Mouse (Mus musculus) small intestine, adult 2 months (tissue): Measurements from ENCODE around the gene Pfkfb3. TPM values are rescaled to one million over a fixed set of nuclear protein-coding genes. Genes with fewer than 3 reads are reported as not detected.
A peak's percentile ranks its signal among the peaks of the same experiment; 100 is the strongest.

Experiments
- H3K27ac ChIP-seq: fragments of 200-500 bp; 2 replicates; pipeline ENCODE4 v1.5.1; 2012; ENCODE audit warnings: low read depth, low read length, control low read depth, inconsistent platforms; ENCODE audit not compliant: insufficient read depth
- H3K27me3 ChIP-seq: fragments of 200-500 bp; 2 replicates; pipeline ENCODE4 v1.6.1; 2012; ENCODE audit warnings: mild to moderate bottlenecking, moderate library complexity, low read length, inconsistent platforms; ENCODE audit not compliant: control insufficient read depth, insufficient read depth
- H3K36me3 ChIP-seq: fragments of 200-500 bp; 2 replicates; pipeline ENCODE4 v1.6.1; 2012; ENCODE audit warnings: mild to moderate bottlenecking, low read length, control low read depth, inconsistent platforms; ENCODE audit not compliant: control insufficient read depth, insufficient read depth
- H3K4me1 ChIP-seq: fragments of 200-500 bp; 2 replicates; pipeline ENCODE4 v1.6.1; 2012; ENCODE audit warnings: low read length, inconsistent platforms, mixed read lengths; ENCODE audit not compliant: control insufficient read depth, insufficient read depth, insufficient read length
- H3K4me3 ChIP-seq: fragments of 200-500 bp; 2 replicates; pipeline ENCODE4 v1.5.1; 2012; ENCODE audit warnings: low read depth, mild to moderate bottlenecking, control low read depth, inconsistent platforms, low read length, moderate library complexity
- CTCF ChIP-seq: fragments of 200-500 bp; IDR thresholded peaks from 2 replicates; pipeline ENCODE4 v1.5.1; 2012; ENCODE audit warnings: low read depth, mild to moderate bottlenecking, control low read depth, inconsistent platforms, low read length, moderate library complexity, mixed read lengths; ENCODE audit not compliant: insufficient replicate concordance, insufficient read length; ENCODE audit errors: extremely low read depth
- POLR2A ChIP-seq: fragments of 200-500 bp; IDR thresholded peaks from 2 replicates; pipeline ENCODE4 v1.6.1; 2012; ENCODE audit warnings: low read depth, mild to moderate bottlenecking, control low read depth, inconsistent platforms, low read length, moderate library complexity
- WGBS: fragments of 180-500 bp; shearing (Covaris S2); methylation state at CpG from one replicate; pipeline ENCODE4 v1.1.7; 2018; 5-methylcytosine and 5-hydroxymethylcytosine counted together
- polyA plus RNA-seq: library from polyadenylated mRNA; depleted of rRNA; stranded (reverse); fragments of >200 nt; gene quantifications from 2 replicates; pipeline ENCODE4 v1.2.3, GENCODE M21; 2012

Pfkfb3 gene
- polyA plus RNA-seq, 1 experiment: 15.5 TPM

GRCm38 (mm10) chr2:11564768-11565167 lies 10.9 kb upstream of the Pfkfb3 start:
- Histone ChIP-seq H3K4me3 (no peak overlapping the region), H3K27ac (no peak overlapping the region), H3K36me3 (no peaks in the 10 kb centered on the region), H3K4me1 (peaks cover 3% of the 10 kb centered on the region; the same call in 1 of the 2 replicates), H3K27me3 (no peaks in the 10 kb centered on the region)
- no peak for TF ChIP-seq POLR2A
- no peak for TF ChIP-seq CTCF
- WGBS: 82% methylated on average over 6 of the region's 6 CpGs

GRCm38 (mm10) chr2:11563256-11563655 lies 9.4 kb upstream of the Pfkfb3 start:
- Histone ChIP-seq H3K4me3 (no peak overlapping the region), H3K27me3 (no peaks in the 10 kb centered on the region), H3K27ac (no peak overlapping the region), H3K36me3 (no peaks in the 10 kb centered on the region), H3K4me1 (peaks cover 3% of the 10 kb centered on the region; the same call in 1 of the 2 replicates)
- TF ChIP-seq POLR2A: no peak
- no peak for TF ChIP-seq CTCF
- 90% methylated on average over 17 of the region's 17 CpGs for WGBS

DNA sequence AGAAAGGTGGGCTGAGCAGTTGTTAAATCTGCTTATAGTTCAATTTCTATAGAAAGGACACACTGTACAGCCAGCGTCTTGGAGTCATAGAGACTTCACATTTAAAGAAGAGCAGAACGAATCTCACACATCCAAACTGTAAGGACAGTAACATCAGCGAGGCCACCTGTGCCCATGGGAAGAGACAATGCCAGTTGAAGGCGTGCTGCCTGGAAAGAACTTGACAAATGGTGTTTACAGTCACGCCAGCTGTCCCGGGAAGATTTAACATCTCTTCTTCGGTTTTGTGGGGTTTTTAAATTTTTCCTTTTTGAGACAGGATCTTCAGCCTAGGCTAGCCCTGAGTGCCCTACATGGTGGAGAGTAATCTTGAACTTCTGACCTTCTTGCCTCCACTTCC lies 4.8 kb upstream of the Pfkfb3 start:
- Histone ChIP-seq H3K27ac (no peak overlapping the region), H3K27me3 (peaks cover 4% of the 10 kb centered on the region; the same call in 1 of the 2 replicates), H3K36me3 (no peaks in the 10 kb centered on the region), H3K4me3 (no peak overlapping the region), H3K4me1 (peaks cover 3% of the 10 kb centered on the region; the same call in 1 of the 2 replicates)
- TF ChIP-seq CTCF: no peak
- TF ChIP-seq POLR2A: no peak
- 83% methylated on average over 7 of the region's 7 CpGs for WGBS

GRCm38 (mm10) chr2:11557244-11557643 lies 3.4 kb upstream of the Pfkfb3 start:
- Histone ChIP-seq H3K4me1 (peaks cover 9% of the 10 kb centered on the region; the same call in 1 of the 2 replicates), H3K27ac (no peak overlapping the region), H3K36me3 (no peaks in the 10 kb centered on the region), H3K4me3 (no peak overlapping the region), H3K27me3 (peaks cover 5% of the 10 kb centered on the region; the same call in 1 of the 2 replicates)
- TF ChIP-seq POLR2A: no peak
- no peak for TF ChIP-seq CTCF
- 41% methylated on average over 3 of the region's 3 CpGs for WGBS

- no peaks in the 10 kb centered on the region for H3K36me3 ChIP-seq
- no peak overlapping the region for H3K27ac ChIP-seq
- TF ChIP-seq CTCF (no peak), POLR2A (no peak)
- peaks cover 8% of the 10 kb centered on the region; the same call in 1 of the 2 replicates for H3K4me1 ChIP-seq
- no peak overlapping the region for H3K4me3 ChIP-seq
- 80% methylated on average over 6 of the region's 6 CpGs for WGBS
- H3K27me3 ChIP-seq: peaks cover 5% of the 10 kb centered on the region; the same call in 1 of the 2 replicates
Measured at GRCm38 (mm10) chr2:11555316-11555715, 1.4 kb upstream of the Pfkfb3 start.

DNA sequence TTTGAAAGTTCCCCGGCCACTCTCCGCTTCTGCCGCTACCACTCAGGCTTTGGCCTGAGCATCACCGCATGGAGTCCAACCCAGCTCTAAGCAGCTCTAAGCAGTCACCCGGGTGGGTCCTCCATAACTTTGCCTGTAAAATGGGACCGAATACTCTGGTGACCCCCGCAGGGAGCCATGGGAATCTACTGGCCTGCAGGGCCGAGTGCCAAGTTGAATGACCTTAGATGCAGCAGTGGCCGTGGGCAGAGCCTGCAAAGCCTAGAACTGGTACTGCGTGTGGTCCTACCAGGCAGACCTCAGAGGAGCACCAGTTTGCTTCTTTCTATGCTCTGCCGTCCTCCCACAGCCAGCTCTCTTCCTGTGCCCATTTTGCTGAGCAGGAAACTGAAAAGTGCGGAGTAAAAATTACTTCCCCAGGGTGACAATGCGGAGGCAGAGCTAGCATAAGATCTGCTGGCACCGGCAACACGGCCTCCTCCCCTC lies 868 bp downstream of the Pfkfb3 start:
- TF ChIP-seq CTCF (no peak), POLR2A (no peak)
- 16% methylated on average over 15 of the region's 15 CpGs for WGBS

DNA sequence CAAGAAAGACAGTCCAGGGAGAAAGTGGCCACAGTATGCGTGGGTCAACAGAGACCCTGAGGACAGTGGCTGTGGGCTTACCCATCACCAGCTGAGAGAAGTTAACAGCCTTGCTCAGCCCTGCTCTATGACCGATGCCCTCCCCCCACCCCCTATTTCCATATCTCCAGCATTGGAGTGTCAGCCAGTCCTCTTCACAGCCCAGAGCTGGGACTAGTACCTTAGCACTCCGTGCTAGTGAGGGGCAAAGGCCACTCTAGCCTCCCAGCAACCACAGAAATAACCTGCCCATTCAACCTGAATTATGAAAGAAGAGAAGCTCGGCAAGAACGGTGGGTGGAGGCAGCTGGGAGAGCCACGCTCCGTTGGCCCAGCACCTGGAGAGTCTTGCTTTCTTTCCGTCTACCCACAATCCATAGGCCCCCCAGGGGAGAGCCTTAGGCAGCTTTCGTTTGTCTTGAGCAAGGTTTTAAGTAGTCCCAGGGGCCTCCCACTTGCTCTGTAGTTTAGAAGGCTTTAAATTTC lies 1.5 kb downstream of the Pfkfb3 start:
- no peaks in the 10 kb centered on the region for H3K36me3 ChIP-seq
- H3K4me3 ChIP-seq: peak overlapping the region; percentile 82

More for the DNA sequence above, 868 bp downstream of the Pfkfb3 start:
- Histone ChIP-seq H3K27me3 (peaks cover 5% of the 10 kb centered on the region; the same call in 1 of the 2 replicates), H3K27ac (peak overlapping the region; percentile 17), H3K4me3 (peak overlapping the region; percentile 82), H3K36me3 (no peaks in the 10 kb centered on the region), H3K4me1 (peaks cover 9% of the 10 kb centered on the region; the same call in 1 of the 2 replicates)

DNA sequence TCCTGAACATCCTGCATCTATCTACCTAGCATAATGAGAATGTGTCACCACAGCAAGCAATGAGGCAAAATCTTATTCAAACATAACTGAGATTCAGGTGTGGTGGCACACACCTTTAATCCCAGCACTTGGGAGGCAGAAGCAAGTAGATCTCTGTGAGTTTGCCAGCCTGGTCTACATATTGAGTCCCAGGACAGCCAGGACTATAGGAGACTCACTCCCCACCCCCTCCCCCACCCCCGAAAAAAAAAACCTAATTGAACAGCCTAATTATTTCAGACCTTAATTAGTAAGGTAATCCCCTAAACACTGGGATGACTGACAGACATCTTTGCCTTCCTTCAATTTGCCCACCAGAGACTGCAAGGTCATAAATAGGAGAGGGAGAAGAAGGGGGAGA lies 2.2 kb downstream of the Pfkfb3 start:
- TF ChIP-seq POLR2A: no peak
- no peak for TF ChIP-seq CTCF
- no peaks in the 10 kb centered on the region for H3K36me3 ChIP-seq
- peaks cover 5% of the 10 kb centered on the region; the same call in 1 of the 2 replicates for H3K27me3 ChIP-seq
- H3K4me3 ChIP-seq: no peak overlapping the region
- no peak overlapping the region for H3K27ac ChIP-seq
- H3K4me1 ChIP-seq: peaks cover 9% of the 10 kb centered on the region; the same call in 1 of the 2 replicates
- WGBS: 22% methylated on average over 1 of the region's 1 CpGs

More for the DNA sequence above, 1.5 kb downstream of the Pfkfb3 start:
- Histone ChIP-seq H3K27ac (peak overlapping the region; percentile 25; the same call in 1 of the 2 replicates), H3K27me3 (peaks cover 5% of the 10 kb centered on the region; the same call in 1 of the 2 replicates), H3K4me1 (peaks cover 9% of the 10 kb centered on the region; the same call in 1 of the 2 replicates)
- 21% methylated on average over 9 of the region's 9 CpGs for WGBS
- TF ChIP-seq POLR2A: no peak
- TF ChIP-seq CTCF: no peak
